Mouse (Mus musculus) stomach, postnatal 0 days (tissue): Measurements from ENCODE around the gene Mmd2.

Experiments used
- CTCF ChIP-seq: IDR thresholded peaks from 2 replicates; pipeline ENCODE4 v1.5.1; 2016; ENCODE audit warnings: antibody characterized with exemption, low read depth, mild to moderate bottlenecking, moderate library complexity
- EP300 ChIP-seq: optimal IDR thresholded peaks from 2 replicates; pipeline ENCODE3; 2016; ENCODE audit warnings: antibody characterized with exemption

- TF ChIP-seq EP300 (no peak), CTCF (peak; percentile 88)
These were observed 27.1 kb downstream of the Mmd2 start for GRCm38 (mm10) chr5:142581517-142581916.
